Mouse (Mus musculus): Measurements from ENCODE around the gene Bcar3.

Bcar3 gene

GRCm38 (mm10) chr3:122419610-122420409, 125.9 kb downstream of the Bcar3 start:
- DNase-seq (ENCODE audit: low spot score): peak; percentile 21

- DNase-seq (ENCODE audit: low spot score): no peak
Observed at GRCm38 (mm10) chr3:122420410-122420774, 126.5 kb downstream of the Bcar3 start.

- DNase-seq (ENCODE audit: low spot score): no peak
Observed at GRCm38 (mm10) chr3:122421042-122421702, 127.2 kb downstream of the Bcar3 start.

GRCm38 (mm10) chr3:122421802-122422201, 127.9 kb downstream of the Bcar3 start:
- DNase-seq (ENCODE audit: low spot score): no peak

- DNase-seq (ENCODE audit: low spot score): no peak
Observed at GRCm38 (mm10) chr3:122422276-122422675, 128.3 kb downstream of the Bcar3 start.

GRCm38 (mm10) chr3:122423643-122424042, 129.7 kb downstream of the Bcar3 start:
- no peak for DNase-seq (ENCODE audit: low spot score)

GRCm38 (mm10) chr3:122428325-122428821, 134.4 kb downstream of the Bcar3 start:
- no peak for DNase-seq (ENCODE audit: low spot score)

- no peak for DNase-seq (ENCODE audit: low spot score)
Observed at GRCm38 (mm10) chr3:122430780-122431497, 137.0 kb downstream of the Bcar3 start.

- no peak for DNase-seq (ENCODE audit: low spot score)
Observed at GRCm38 (mm10) chr3:122432811-122433406, 139.0 kb downstream of the Bcar3 start.

GRCm38 (mm10) chr3:122433975-122434626, 140.2 kb downstream of the Bcar3 start:
- DNase-seq (ENCODE audit: low spot score): no peak

- DNase-seq (ENCODE audit: low spot score): no peak
Observed at GRCm38 (mm10) chr3:122434983-122435935, 141.3 kb downstream of the Bcar3 start.

- DNase-seq (ENCODE audit: low spot score): no peak
Observed at GRCm38 (mm10) chr3:122438143-122438825, 144.3 kb downstream of the Bcar3 start.

- no peak for DNase-seq (ENCODE audit: low spot score)
Observed at GRCm38 (mm10) chr3:122445696-122446095, 151.8 kb downstream of the Bcar3 start.

- DNase-seq (ENCODE audit: low spot score): no peak
Observed at GRCm38 (mm10) chr3:122446678-122447077, 152.7 kb downstream of the Bcar3 start.

GRCm38 (mm10) chr3:122448196-122448595, 154.3 kb downstream of the Bcar3 start:
- no peak for DNase-seq (ENCODE audit: low spot score)

GRCm38 (mm10) chr3:122450041-122450440, 156.1 kb downstream of the Bcar3 start:
- DNase-seq (ENCODE audit: low spot score): no peak

- no peak for DNase-seq (ENCODE audit: low spot score)
Observed at GRCm38 (mm10) chr3:122453875-122454274, 159.9 kb downstream of the Bcar3 start.

- no peak for DNase-seq (ENCODE audit: low spot score)
Observed at GRCm38 (mm10) chr3:122456156-122456555, 162.2 kb downstream of the Bcar3 start.

GRCm38 (mm10) chr3:122456807-122457206, 162.9 kb downstream of the Bcar3 start:
- DNase-seq (ENCODE audit: low spot score): no peak

GRCm38 (mm10) chr3:122457723-122458122, 163.8 kb downstream of the Bcar3 start:
- DNase-seq (ENCODE audit: low spot score): no peak

Data from urinary bladder, postnatal 10 days (tissue).